Mouse (Mus musculus): ENCODE measurements at regions not wholly inside any gene's neighbourhood (a gene's known extent, or its start where the extent isn't known, plus 50 kb on each side); places are given as distances from the start of the nearest gene placed in this dataset.
"Not testable (repeated sequence)": the region's sequence is repeated elsewhere in the genome, so short reads cannot be mapped to it uniquely, and the experiment has no call there.

GRCm38 (mm10) chr10:16171251-16171650, 1453.2 kb upstream of the Gje1 start:
- DNase-seq (ENCODE audit: low spot score): peak; percentile 43

GRCm38 (mm10) chr10:16159542-16159941, 1441.5 kb upstream of the Gje1 start:
- not testable (repeated sequence) for DNase-seq (ENCODE audit: low spot score)

- no peak for DNase-seq (ENCODE audit: low spot score)
Observed at GRCm38 (mm10) chr10:16158445-16158844, 1440.4 kb upstream of the Gje1 start.

GRCm38 (mm10) chr10:16156954-16157353, 1438.9 kb upstream of the Gje1 start:
- no peak for DNase-seq (ENCODE audit: low spot score)

- no peak for DNase-seq (ENCODE audit: low spot score)
Observed at GRCm38 (mm10) chr10:16148991-16149390, 1431.0 kb upstream of the Gje1 start.

- no peak for DNase-seq (ENCODE audit: low spot score)
Observed at GRCm38 (mm10) chr10:16145397-16145796, 1427.4 kb upstream of the Gje1 start.

GRCm38 (mm10) chr10:16123902-16124301, 1405.9 kb upstream of the Gje1 start:
- peak; percentile 20 for DNase-seq (ENCODE audit: low spot score)

GRCm38 (mm10) chr10:16088210-16088609, 1370.2 kb upstream of the Gje1 start:
- peak; percentile 74 for DNase-seq (ENCODE audit: low spot score)

DNA sequence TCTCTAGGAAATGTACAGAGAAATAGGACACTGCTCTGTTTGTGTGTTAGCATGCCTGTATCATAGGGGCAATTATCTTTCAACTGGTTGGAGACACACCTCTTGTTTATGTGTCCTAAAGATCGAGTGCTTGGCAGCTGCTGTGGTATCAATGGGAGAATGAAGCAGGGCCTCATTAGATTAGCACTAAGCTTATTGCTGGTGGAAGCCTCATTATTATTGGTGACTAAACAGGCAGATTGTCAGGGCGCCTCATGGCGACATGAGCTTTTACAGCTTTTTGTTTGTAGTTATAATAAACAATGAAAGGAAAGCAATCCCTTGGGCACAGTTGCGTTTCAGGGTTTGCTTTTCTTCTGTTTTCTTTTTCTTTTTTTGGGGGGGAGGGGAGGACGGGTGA, 1335.0 kb upstream of the Gje1 start:
- no peak for DNase-seq (ENCODE audit: low spot score)

- DNase-seq (ENCODE audit: low spot score): no peak
Observed at GRCm38 (mm10) chr10:16052463-16052889, 1334.5 kb upstream of the Gje1 start.

GRCm38 (mm10) chr10:16036255-16036654, 1318.2 kb upstream of the Gje1 start:
- DNase-seq (ENCODE audit: low spot score): no peak

DNA sequence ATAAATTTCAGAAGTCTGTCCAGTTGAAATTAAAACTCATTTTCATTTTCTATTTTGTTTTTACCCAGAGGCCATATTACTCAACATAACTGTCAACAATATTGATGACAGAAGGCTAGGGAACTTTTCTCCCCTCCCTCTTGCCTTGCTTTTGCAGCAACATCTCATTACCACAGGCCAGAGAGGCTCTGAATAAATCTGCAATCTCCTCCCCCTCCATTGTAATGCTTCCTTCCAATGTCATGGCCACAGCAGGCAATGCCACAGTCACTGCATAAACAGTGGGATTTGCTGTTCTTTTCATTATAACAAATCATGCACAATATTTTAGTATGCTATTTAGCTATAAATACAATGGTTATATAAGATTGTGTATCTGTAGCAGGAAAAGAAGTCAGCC, 1315.1 kb upstream of the Gje1 start:
- DNase-seq (ENCODE audit: low spot score): no peak

- DNase-seq (ENCODE audit: low spot score): no peak
Observed at GRCm38 (mm10) chr10:16030802-16031201, 1312.8 kb upstream of the Gje1 start.

- DNase-seq (ENCODE audit: low spot score): no peak
Observed at GRCm38 (mm10) chr10:16014806-16015205, 1296.8 kb upstream of the Gje1 start.

DNA sequence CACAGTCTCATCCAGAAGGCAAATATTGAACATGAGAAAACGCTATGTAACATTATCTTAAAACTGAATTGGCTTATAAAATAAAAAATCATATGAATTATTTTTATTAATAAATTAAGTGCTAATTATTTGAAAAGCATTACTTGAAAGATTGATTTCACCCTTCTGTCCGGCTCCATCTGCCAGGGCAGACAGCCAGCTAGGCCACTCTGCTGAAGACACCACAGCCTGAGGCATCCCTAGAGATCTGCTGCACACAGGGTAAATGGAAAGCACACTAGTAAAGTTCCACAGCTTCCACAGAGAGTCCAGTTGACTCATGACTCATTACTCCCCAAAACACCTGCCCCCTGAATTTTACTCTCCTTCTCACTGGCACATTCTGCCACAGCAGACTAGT, 1283.2 kb upstream of the Gje1 start:
- no peak for DNase-seq (ENCODE audit: low spot score)

DNA sequence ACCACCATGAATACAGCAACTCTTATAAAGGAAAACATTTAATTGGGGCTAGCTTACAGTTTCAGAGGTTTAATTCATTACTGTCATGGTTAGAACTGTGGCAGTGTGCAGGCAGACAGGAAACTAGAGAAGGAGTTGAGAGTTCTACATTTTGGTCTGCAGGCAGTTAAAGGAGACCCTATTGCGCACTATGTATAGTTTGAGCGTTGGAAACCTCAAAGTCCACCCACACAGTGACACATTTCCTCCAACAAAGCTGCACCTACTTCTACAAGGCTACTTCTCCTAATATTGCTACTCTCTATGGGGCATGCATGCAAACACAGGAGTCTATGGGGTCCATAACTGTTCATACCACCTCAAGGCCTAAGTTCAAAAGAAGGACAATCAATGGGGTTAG, 1275.3 kb upstream of the Gje1 start:
- DNase-seq (ENCODE audit: low spot score): no peak

Data from MN1 (cell line).